Mouse (Mus musculus): ENCODE measurements at regions not wholly inside any gene's neighbourhood (a gene's known extent, or its start where the extent isn't known, plus 50 kb on each side); places are given as distances from the start of the nearest gene placed in this dataset.
A peak's percentile ranks its signal among the peaks of the same experiment; 100 is the strongest.

GRCm38 (mm10) chr13:31681571-31681970, 56.0 kb downstream of the Foxf2 start:
- no peak for DNase-seq (ENCODE audit: low read depth, low spot score)

GRCm38 (mm10) chr13:31683311-31683710, 57.7 kb downstream of the Foxf2 start:
- no peak for DNase-seq (ENCODE audit: low read depth, low spot score)

- no peak for DNase-seq (ENCODE audit: low read depth, low spot score)
Measured at GRCm38 (mm10) chr13:31688531-31688930, 62.9 kb downstream of the Foxf2 start.

DNA sequence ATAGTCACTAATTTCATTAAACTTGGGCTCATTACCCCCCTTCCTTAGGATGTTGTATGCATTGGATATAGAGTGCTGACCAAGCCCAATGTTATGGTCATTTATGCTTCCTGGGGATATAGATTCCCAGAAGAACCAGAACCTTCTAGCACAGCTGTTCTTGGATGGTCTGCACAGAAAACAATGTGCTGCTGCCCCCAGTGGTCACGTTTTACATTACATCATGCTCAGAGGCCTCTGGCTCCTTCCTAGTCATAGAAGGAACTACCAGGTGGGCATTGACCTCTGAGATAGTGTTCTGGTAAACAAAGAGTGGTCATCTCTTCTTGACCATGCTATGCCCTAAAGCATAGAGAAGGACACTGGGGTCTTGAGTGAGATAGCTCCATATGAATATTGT, 63.7 kb downstream of the Foxf2 start:
- DNase-seq (ENCODE audit: low read depth, low spot score), result no peak

- DNase-seq (ENCODE audit: low read depth, low spot score), result no peak
Measured at GRCm38 (mm10) chr13:31695725-31696124, 70.1 kb downstream of the Foxf2 start.

DNA sequence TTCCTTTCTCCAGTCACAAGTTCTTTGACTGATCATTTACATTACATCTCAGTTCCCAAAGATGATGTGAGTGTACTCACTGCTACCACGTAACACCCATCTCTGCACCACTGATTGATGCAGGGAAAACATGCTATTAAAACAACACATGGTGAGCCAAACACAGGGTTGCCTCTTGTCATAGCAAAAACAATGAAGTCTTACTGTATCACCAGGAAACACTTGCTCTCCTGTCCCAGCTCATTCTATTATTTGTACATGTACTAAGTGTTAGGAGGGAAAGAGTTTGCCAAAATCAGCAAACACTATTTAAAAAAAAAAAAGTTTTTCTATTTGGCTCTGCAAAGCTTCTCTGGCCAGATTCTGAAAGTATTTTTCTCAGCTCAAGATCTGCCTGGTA, 78.6 kb downstream of the Foxf2 start:
- DNase-seq (ENCODE audit: low read depth, low spot score), result no peak

DNA sequence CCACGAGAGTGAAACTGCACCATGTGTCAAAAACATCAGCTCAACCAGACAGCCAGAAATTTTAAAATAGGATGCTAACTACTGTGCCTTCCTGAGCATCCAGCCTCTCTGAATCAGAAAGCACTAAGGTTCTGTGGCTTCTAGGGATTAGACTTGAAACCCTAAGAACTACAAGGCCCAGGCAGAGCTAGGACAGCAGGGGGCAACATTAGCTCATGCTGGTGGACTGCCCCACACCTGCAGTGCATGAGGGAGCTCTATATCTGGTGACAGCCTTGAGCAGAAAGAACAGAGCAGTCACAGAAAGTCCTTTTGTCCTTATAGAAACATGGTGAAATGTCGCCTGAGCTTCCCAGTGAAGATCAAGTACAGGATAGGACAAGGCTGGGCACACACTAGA, 79.8 kb downstream of the Foxf2 start:
- DNase-seq (ENCODE audit: low read depth, low spot score), result no peak

DNA sequence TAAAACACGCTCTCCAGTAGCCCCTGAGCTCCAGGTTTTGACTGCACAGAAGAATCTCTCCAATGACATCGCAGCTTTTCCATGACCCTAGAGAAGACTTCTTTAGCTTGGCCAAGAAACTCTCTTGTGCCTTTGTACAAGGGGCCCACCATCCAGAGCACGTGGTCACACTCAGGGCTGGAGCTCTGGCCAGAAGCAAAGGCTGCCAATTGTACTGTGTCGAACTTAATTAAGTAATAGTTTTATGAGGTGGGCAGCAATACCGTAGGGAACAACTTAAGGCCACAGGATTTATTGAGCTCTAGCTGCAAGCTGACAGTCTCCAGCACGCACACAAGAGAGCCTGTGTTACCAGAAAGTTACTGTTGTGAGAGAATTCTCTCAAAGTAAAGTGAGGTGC, 85.1 kb downstream of the Foxf2 start:
- DNase-seq (ENCODE audit: low read depth, low spot score), result peak; percentile 29

GRCm38 (mm10) chr13:31715683-31716082, 90.1 kb downstream of the Foxf2 start:
- DNase-seq (ENCODE audit: low read depth, low spot score), result no peak

- DNase-seq (ENCODE audit: low read depth, low spot score), result no peak
Measured at GRCm38 (mm10) chr13:31716771-31717170, 89.7 kb upstream of the Foxc1 start.

GRCm38 (mm10) chr13:31720731-31721130, 85.7 kb upstream of the Foxc1 start:
- no peak for DNase-seq (ENCODE audit: low read depth, low spot score)

DNA sequence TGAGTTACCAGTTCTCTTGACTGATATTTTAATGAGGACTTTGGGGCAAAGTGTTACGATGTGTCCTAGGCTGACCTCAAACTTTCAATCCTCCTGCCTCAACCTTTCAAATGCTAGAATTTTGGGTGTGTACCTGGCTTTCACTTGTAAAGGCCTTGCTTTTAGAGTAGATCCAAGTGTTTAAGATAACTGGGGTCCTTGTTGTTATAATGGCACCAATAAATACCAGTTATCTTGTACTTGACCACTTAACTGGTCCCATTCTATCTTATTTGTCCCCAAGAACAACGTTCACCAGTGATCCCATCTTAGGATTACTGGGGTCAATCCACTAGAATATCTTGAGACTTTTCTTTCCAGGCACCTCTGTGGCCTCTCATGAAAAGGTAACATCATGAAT, 77.6 kb upstream of the Foxc1 start:
- DNase-seq (ENCODE audit: low read depth, low spot score), result no peak

DNA sequence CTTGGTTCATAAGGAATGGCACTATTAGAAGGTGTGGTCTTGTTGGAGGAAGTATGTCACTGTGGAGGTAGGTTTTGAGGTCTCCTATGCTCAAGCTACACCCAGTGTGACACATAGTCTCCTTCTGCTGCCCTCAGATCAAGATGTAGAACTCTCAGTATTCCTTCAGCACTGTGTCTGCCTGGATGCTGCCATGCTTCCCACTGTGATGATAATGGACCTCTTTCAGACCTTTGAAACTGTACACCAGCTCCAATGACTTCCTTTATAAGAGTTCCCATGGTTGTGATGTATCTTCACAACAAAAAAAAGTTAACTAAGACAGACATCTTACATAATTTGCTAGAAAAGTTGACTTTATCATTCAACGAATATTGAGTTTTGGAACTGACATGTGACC, 60.2 kb upstream of the Foxc1 start:
- no peak for DNase-seq (ENCODE audit: low read depth, low spot score)
